Mouse (Mus musculus) embryonic fibroblast, embryonic 13.5 days (primary cell): ENCODE measurements around the gene Adamts20.

Experiments
- CTCF ChIP-seq: IDR thresholded peaks from 2 replicates; pipeline ENCODE4 v1.5.1; 2011; ENCODE audit warnings: mild to moderate bottlenecking, control low read depth, low read length, moderate library complexity, borderline replicate concordance; ENCODE audit not compliant: insufficient read depth
- POLR2A ChIP-seq: IDR thresholded peaks from 2 replicates; pipeline ENCODE4 v1.6.1; 2011; ENCODE audit warnings: low read depth, mild to moderate bottlenecking, control low read depth, low read length, moderate library complexity

- TF ChIP-seq CTCF (no peak), POLR2A (no peak)
Observed at GRCm38 (mm10) chr15:94482555-94482954, 17.3 kb upstream of the Adamts20 start.
